Mouse (Mus musculus) liver, adult 2 months (tissue): ENCODE data around the gene Abcc12.

Experiments
- CTCF ChIP-seq: fragments of 200-500 bp; IDR thresholded peaks from 2 replicates; pipeline ENCODE4 v1.5.1; 2011; ENCODE audit warnings: low read depth, low read length, control low read depth
- POLR2A ChIP-seq: fragments of 200-500 bp; IDR thresholded peaks from 2 replicates; pipeline ENCODE4 v1.6.1; 2011; ENCODE audit warnings: low read length, control low read depth; ENCODE audit not compliant: insufficient read depth; ENCODE audit errors: extremely low read depth

DNA sequence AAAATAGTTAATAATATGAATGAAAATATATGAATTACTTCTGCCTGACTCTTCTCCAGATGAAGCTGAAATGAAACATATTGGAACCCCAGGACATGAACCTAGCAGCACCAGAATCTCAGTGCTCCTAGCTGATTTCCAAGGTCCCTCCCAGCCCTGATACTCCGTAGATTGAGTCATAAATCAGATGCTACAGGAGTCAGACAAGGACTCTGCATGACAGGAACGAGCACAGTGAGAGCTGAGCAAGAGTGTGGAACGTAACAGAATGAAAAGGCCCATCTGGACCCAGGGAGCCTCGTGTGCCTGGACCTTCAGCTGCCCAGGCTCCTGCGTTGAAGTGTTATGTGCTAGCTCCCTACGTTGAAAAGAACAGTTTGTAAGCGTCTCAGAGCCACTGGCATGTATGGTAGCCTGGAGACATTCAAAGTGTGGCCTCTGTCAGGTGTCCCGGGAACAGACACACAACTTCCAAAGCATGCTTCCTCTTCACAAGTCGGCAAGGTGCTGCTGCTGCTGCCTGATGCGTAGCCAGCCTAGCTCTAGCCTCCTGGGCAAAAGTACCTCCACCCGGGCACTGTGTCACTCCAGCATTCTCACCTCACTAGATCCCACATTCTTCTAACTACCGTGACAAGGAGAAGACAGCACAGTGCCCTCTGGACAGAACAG lies 26.1 kb downstream of the Abcc12 start:
- TF ChIP-seq CTCF (no peak), POLR2A (no peak)
